Mouse (Mus musculus): Measurements from ENCODE around the gene Smagp.
"Not testable (repeated sequence)": the region's sequence is repeated elsewhere in the genome, so short reads cannot be mapped to it uniquely, and the experiment has no call there.

The Smagp gene

DNA sequence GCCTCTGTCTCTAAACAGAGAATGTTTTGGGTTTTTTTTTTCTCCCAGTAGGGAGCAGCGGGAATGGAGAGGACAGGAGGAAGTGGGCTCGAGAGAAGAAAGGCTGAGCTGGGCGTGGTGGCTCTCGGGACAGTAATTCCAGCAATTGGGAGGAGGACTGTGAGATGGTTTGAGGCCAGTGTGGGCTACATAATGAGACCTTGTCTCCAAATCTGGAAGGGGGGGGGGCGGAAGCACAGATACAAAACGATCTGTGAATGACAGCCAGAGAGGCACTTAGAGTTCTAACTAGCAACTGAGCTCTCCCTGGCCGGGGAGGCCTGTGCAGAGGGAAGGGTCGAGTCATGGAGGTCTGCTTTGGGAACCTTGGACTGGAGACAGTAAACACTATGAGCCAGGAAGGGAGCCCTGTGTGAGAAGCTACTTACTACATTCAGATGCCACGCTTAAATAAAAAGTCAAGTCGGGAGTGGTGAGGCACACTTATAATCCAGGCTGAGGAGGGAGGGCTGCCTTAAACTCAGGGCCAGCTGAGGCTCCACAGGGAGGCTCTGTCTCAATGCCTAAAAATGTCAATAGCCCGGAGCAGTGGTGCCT lies 8.9 kb downstream of the Smagp start:
- DNase-seq (ENCODE audit: low read depth in 2 of 2, low spot score in 2 of 2): no peak

DNA sequence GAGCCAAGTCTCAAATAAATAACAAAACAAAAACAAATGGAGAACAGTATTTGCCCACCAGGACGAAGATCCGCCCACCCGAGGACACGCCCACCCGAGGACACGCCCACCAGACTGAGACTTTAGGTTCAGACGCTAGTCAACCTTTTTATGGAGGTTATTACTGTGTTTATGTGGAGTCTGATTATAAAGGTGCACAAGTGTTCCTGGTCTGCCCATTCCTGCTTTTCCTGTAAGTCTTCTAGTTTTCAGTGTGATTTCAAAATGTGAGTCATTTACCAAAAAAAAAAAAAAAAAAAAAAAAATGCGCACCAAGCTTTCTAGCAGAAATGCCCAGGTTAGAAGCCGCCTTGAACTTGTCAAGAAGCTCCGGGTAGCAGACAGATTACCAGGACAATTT lies 9.5 kb downstream of the Smagp start:
- no peak for DNase-seq (ENCODE audit: low read depth in 2 of 2, low spot score in 2 of 2)

DNA sequence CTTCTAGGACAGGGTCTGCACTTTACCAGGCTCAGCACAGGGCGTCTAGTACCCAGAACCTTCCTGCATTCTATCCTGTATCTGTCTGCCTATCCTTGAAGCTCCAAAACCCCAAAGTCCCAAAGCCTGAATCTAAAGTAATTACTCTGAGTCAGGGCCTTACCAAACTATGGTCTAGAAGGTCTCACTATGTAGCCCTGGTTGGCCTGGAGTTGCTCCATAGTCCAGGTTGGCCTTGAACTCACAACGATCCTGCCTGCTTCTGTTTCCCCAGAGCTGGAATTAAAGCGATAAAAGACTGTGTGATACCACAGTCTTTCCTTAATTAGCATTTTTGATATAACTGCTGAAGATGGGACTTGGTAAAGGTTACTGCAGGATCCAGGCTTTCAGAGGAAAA lies 12.3 kb downstream of the Smagp start:
- no peak for DNase-seq (ENCODE audit: low read depth in 2 of 2, low spot score in 2 of 2)

DNA sequence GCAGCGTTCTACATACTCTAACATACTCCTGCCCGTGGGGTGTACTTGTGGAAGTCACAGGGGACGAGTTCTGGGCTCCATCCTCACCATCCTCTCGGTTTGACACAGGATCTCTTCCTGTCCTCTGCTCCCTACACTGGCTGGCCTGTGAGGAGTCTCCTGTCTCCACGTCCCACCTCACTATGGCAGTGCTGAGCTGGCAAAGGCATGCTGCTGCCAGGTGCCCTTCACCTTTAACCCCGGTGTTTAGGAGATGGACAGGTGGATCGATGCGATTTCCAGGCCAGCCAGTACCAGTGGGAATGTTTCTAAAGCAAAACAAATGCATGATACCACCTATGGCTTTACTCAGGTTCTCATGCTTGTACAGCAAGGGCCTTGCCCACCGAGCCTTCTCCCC lies 13.0 kb downstream of the Smagp start:
- DNase-seq (ENCODE audit: low read depth in 2 of 2, low spot score in 2 of 2): no peak

DNA sequence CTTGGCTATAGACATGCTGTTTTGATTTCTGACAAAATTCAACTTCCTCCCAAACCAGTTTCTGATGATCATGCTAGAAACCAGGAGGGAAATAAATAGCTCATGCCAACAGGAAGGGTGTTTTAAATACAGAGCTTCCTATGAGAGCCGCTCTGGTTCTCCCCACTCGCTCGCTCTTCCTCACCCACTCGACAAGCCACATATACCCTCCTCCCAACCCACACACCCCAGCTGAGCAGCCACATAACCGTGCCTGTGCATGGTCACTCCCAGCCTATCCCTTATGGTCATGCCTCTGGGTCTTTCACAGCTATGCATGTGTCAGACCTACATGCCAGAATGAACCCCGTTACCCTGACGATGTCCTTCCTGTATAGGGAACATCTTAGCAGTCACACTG lies 14.6 kb downstream of the Smagp start:
- DNase-seq (ENCODE audit: low read depth in 2 of 2, low spot score in 2 of 2): no peak

DNA sequence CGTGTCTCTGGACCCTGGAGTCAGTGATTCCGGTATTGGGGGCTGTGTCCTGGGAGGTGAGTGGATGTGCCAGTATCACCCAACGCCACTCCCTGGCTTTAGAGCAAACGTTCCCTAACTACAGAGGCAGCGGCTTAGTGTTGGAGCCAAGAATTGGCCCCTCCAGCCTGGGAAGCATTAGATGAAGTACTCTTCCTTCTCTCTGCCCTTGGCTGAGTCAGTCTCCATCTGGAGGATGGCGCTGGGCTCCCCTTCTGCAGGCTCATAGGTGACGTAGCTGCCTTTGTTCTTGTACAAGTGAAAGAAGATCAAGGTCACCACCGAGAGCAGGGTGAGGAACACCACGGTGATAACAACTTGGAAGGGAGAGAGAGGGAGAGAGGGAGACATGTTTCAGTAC lies 15.1 kb downstream of the Smagp start:
- not testable (repeated sequence) for DNase-seq (ENCODE audit: low read depth in 2 of 2, low spot score in 2 of 2)

DNA sequence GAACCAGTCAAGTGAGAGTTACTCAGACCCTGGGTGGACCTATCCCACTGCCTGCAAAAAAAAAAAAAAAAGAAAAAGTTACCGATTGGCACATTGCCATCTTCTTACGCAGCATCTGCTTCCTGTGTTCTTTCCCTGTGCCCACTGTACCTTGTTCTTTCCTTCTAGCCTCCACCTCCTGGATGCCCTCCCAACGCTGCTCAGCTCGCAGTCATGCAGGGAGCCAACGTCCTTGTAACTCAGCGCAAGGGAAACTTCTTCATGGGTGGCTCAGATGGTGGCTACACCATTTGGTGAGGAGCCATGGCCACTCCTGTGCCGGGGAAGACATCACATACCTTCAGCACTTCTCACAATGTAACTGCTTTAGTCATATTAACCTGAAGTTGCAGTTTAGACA lies 17.5 kb downstream of the Smagp start:
- DNase-seq (ENCODE audit: low read depth in 2 of 2, low spot score in 2 of 2): no peak

DNA sequence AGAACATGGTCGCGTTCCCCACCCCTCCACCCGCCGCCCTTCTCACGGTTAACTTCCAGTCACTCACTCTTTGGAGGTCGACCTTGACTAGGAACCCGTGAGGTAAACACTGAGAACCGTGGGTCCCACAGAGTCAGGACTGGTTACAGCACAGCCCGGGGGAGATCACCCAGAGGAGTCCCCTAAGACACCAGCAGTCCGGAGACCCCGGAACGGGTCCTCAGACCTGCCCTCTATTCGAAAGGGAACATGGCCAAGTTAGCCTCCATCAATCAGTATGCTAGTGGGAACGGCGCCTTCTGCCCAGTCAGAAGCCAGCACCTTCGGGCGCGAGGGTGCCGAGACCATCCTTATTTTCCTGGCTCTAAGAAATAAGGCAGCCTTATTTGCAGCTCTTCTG lies 20.5 kb downstream of the Smagp start:
- DNase-seq (ENCODE audit: low read depth in 2 of 2, low spot score in 2 of 2): no peak

DNA sequence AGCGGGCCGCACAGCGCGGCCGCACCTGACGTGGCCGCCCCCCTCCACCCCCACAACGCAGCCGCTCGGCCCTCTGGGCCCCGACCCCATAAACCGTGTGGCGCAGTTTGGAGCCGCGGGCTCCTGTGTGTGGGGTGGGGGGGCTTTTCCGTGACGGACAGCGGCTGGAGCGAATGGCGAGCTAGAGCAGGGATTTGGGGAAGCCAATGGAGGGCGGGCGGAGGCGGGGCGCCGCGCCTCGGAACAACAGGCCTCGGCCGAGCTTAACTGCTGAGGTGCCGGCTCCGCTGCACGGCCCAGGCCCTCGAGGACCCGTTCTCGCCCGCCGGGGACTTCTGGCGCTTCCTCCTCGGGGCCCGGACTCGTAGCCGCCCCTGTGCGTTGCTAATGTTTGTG lies 20.9 kb downstream of the Smagp start:
- DNase-seq (ENCODE audit: low read depth in 2 of 2, low spot score in 2 of 2): peak; percentile 66 to 72

DNA sequence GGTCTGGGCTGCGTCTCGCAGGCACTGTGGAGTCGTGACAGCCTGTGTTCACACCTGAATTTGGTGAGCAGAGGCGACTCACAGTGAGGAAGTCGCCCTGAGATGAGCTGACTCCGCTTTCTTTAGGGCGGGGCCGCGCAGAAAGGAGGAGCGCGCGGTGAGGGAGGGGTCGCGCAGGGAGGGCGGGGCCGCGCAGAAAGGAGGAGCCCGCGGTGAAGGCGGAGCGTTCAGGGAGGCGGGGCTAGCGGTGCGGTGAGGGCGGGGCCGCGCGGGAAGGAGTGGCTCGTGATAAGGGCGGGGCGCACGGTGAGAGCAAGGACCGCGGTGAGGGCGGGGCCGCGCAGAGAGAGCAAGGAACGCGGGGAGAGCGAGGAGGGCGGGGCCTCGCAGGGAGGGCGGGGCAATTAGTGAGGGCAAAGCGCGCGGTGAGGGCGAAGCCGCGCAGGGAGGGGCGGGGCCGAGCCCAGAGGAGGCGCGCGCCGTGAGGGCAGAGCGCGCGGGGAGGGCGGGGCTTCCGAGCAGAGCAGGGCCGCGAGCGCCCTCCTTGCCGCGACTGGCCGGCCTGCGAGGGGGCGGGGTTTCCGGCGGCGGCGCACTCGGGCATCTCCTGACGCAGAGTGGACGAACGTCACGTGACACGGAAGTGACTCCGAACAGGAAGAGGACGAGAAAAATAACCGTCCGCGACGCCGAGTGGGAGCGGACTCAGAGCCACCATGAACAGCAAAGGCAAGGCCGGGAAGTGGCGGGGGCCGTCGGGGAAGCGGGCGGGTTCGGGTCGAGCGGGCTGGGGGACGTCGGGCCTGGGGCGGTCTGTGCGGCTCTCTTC lies 21.5 kb downstream of the Smagp start, which contains the start of gene Dazap2:
TSS of gene Dazap2 (plus strand) at position 354 of the 829 bp plus-strand sequence.
- peak; percentile 98 for DNase-seq (ENCODE audit: low read depth in 2 of 2, low spot score in 2 of 2)

DNA sequence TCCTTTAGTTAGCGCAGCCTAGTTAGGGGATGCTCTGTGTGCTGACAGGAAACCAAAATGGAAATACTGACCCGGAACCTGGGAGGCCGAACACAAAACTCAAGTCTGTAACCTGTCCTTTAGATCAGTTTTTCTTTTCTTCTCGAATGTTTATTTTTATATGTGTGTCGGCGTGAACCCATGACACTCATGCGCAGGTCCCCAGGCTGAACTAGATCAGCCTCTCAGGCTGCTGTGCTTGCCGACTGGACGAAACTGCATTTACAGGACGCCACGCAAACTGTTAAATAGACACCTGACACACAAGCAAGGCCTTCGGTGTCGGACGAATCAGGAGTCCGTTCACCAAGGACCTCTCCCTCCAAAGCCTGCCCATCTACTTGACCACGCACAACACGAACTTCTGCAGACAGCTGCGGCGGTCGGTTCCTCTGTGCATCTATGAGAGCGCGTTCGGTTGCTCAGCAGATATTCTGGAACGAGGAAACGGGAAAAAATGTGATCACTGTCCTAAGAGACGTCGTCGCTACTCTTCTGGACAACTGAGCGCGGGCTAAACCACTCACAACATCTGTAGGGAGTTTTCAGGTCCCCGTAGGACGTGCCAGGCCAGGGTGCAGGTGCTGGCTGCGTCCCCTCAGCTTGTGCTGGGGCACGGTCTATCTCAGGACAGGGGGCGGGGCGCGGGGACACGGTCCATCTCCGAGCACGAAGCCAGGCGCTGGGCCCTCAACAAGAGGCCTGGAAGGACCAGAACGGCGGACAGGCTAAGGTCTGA lies 22.3 kb downstream of the Smagp start:
- no peak for DNase-seq (ENCODE audit: low read depth in 2 of 2, low spot score in 2 of 2)

DNA sequence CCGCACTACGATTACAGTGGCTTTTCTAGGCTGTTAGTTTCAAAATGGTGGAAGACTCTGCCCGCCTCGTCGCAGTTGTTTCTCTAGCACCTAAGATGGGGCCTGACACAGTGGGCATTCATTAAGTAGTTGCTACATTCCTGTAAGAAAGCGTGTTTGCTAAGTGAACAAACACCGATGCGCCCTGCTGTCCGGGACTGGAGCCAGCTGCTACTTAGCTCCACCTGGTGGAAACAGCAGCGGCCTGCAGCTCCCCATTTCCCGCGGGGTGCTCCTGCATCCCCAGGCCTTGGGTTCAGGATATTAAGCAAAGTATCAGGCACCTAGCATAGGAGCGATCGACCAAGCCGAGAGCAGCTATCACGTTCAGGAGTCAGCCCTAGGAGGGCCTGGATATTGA lies 23.2 kb downstream of the Smagp start:
- peak; percentile 64 for DNase-seq (ENCODE audit: low read depth in 2 of 2, low spot score in 2 of 2)

DNA sequence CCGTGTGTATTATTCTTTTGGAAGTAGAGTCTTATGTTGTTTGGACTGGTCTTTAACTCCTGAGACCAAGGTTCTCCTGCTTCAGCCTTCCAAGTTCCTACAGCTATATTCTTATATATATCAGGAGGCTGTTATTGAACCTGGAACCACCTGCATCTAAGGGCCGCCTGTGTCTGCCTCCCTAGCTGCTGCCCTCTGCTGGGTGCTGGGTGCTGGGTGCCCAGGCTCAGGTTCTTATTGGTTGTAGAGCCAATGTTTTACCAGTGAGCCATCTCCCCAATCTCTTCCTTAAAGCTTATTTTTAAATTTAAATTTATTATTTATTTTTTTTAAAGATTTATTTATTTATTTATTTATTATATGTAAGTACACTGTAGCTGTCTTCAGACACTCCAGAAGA lies 24.3 kb downstream of the Smagp start:
- peak in 1 of 2 experiments; percentile 44 for DNase-seq (ENCODE audit: low read depth in 2 of 2, low spot score in 2 of 2)

DNA sequence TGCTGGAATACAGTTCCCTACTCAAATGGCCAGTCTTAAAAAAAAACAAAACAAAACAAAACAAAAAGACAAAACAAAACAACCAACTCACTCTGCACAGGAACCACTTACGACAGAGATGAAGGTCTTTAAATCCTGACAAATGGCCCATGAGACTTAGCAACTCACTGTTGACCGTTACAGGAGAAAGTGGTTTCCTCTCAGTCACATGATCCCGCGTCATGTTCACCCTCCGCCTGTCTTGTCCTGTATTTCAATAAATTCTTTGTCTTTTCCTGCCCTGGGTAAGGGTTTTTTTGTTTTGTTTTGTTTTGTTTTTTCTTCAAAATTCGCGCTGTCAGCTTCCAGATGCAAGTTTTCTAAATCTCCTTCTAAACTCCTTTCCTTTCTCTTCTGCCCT lies 24.8 kb downstream of the Smagp start:
- DNase-seq (ENCODE audit: low read depth in 2 of 2, low spot score in 2 of 2): no peak

DNA sequence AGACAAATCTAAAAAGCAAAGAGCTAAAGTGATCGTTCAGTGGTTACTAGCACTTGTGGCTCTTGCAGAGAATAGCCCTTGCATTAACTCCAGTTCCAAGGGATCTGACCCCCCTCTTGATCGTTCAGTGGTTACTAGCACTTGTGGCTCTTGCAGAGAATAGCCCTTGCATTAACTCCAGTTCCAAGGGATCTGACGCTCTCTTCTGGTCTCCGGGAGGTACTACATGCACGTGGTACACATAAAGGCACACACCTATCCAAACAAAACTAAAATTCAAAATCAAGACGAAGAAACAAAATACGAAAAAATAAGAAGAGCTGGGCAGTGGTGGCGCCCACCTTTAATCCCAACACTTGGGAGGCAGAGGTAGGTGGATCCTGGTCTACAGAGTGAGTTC lies 30.1 kb downstream of the Smagp start:
- not testable (repeated sequence) for DNase-seq (ENCODE audit: low read depth in 2 of 2, low spot score in 2 of 2)

DNA sequence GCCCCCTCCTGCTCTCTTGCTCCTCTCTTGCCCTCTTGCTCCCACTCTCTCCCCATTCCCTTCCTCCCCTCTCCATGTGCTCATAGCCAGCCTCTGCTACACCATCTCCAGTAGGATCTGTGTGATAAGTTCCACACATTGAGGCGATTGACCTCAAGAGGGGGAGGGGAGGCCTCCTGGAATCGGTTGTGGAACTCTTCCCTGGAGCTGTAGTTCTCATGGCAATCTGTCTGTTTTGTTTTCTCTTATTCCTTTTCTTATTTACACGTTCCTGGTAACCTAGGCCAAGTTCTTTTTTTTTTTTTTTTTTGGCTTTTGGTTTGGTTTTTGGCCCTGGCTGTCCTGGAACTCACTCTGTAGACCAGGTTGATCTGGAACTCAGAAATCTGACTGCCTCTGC lies 35.1 kb downstream of the Smagp start:
- no peak for DNase-seq (ENCODE audit: low read depth in 2 of 2, low spot score in 2 of 2)

DNA sequence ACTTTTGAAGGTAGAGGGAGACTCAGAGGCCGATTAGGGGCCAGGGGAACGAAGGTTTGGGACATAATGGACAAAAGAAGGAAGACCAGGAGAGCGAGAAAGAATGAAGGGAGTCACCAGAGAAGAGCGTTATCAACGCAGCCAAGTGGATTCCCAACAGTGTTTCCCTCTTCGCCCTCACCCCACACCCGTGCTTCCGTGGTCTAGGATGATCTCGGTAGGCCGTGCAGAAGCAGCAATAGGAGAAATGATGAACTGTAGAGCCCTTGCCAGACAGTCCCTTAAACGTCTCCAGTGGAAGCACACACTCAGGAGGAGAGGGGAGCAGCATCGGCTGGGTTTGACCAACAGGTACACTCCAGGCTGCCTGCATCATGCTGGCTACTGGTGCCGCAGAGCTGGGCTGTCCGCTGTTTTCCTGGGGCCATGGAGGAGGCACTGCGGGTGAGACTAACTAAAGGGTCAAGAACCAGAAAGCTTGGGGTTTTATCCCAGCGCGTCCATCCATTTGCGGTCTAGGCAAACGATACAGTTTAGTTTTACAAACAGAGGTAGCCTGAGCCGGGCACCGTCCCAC lies 36.0 kb downstream of the Smagp start:
- no peak for DNase-seq (ENCODE audit: low read depth in 2 of 2, low spot score in 2 of 2)

DNA sequence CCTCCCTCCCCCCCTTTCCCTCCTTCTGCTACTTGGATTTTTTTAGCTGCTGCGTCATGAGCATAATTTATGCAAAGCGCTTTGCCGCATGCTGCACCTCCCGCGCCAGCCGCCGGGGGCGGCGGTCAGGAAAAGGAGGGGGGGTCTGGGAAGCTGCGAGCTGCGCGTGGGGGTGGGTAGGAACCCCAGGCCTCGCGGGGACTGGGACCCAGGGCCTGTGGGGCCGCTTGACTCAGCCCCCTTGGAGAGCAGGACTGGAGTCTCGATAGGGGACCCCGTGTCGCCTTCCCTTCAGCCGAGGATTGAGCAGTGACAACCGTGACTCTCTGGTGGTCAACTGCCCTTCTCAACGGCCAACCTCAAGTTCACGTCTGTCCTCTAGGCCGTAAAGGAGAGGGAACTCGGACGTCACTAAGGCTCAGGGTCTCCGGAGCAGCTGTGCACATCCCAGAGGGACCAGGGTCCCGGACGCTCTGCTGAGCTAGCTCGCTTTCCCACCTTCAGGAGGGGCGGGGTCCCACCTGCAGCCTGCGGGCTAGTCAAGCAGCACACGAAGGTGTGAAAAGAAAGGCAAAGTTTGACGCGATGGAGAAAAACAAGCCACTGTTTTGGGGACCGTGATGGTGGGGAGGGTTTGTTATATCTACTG lies 36.6 kb downstream of the Smagp start:
- DNase-seq (ENCODE audit: low read depth in 2 of 2, low spot score in 2 of 2): peak; percentile 52 to 73

DNA sequence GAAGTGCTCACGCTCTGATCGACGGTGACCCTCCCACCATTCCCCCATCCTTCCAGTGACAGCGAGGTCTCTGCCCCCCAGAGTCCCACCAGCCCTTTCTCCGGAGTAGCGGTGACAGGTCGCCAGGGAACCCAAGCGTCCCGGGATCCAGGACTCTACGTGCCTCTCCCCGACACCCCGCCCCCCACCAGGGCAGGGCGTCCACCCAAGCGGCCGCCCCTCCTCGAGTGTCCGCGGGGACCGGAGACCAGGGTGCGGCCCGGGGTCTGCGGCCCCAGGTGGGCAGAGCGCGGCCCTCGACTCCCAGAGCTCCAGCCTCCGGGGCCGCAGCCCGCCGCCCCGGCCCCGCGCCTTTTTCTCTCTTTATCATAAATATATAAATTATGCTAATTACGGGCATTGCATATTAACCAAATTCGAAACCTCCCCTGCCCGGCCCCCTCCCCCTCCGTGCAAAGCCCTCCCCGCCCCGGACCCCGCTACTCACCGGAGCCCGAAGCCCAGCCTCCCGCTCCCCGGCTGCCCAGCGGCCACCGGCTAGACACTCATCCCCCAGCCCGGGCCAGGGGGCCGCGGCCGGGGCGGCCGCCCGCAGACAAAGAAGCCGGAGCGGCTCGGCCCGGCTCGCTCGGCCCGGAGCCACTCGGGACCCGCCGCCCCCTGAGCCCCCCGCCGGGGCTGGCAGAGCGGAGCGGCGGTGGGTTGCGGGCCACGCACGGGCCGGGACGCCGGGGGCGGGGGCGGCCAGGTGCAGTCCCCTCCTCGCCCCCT lies 37.3 kb downstream of the Smagp start, which contains the start of gene Pou6f1:
TSS of gene Pou6f1 (minus strand) at position 709 of the 771 bp plus-strand sequence.
- no peak for DNase-seq (ENCODE audit: low read depth in 2 of 2, low spot score in 2 of 2)

DNA sequence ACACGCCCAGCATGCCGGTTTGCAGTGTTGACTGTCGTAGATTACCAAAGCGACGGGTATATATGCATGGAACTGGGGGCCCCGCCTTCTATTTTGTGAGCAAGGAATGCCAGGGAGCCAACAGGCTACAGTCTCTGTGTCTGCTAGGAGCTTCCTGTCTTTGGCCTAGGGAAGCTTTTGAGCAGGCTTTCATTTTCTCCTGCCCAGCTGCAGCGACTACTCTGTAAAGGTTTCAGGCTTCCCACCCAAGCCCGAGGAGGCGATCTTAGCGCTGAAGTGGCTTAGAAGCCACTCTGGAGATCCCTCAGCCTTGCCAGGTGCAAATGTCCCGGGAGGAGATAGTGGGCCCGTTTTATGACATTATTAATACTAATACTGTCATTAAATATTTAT lies 37.9 kb downstream of the Smagp start:
- DNase-seq (ENCODE audit: low read depth in 2 of 2, low spot score in 2 of 2): peak in 1 of 2 experiments; percentile 35
